ENCODE assay signal across 10 mouse cellular contexts in the genomic region with DNA sequence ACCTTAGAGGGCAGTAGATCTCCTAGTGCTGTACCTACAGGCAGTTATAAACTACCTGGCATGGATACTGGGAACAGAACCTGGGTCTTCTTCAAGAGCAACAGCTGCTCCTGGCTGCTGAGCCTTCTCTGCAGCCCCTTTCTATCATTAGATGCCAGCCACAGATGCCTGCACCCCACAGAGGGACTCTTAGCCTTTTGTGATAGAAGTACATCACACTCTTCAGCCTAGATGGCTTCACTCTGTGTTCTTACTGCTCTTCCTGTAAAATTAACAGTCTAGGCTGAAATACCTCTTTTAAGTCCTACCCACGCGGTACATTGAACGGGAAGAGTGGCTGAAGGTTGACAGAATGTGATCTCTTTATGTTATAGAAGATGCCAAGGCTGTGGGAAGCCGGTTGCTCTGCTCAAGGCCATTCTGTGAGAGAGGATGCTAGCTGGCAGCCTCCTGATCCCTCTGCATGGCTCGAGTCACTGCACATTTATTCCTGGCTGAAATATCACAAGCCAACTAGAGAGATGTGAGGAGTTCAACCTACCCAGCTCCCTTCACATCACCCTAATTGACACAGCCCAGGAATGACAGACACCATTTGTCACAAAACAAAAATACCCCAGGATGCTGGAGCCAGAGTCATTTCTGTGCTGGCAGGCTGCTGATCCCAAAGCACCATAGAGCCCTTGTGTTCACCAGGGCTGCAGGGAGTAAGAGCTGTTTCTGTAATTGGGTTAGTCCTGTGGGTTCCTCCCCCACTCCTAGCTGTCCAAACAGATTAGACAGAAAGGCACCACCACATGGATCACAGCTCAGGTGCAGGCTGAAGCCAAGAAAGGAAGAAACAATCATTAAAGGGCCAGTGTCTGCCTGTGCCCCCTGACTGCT.
DNase-seq lines count a peak whose midpoint lies in the region; ATAC-seq and TF ChIP-seq lines count a peak whose summit lies in the region.
"Had no signal": no experiment of that assay in that cellular context is flagged by ENCODE, and none has a peak within 500 bp of the region (broad histone marks: within the 10 kb centered on the region; RNA-seq: fewer than 3 reads in every experiment).

No protein-coding gene starts in this region.

- no peaks in the 10 kb centered on the region for H3K36me3 ChIP-seq in kidney, embryonic 14.5 days (ENCODE audit: control insufficient read depth, insufficient read depth, low read length)
- H3K36me3 ChIP-seq in midbrain, embryonic 14.5 days (ENCODE audit: control insufficient read depth, insufficient read depth, low read length), result no peaks in the 10 kb centered on the region

- H3K4me3 ChIP-seq in kidney, embryonic 14.5 days (ENCODE audit: low read length), result no peak overlapping the region
- no peak overlapping the region for H3K4me3 ChIP-seq in cerebellum, adult 2 months (replicated peaks; ENCODE audit: insufficient read depth, low read depth, low read length)
- H3K4me3 ChIP-seq in midbrain, embryonic 14.5 days (replicated peaks; ENCODE audit: low read depth, low read length), result no peak overlapping the region
- H3K4me3 ChIP-seq: erythroblast, embryonic 14.5 days had no signal

- no peaks in the 10 kb centered on the region for H3K27me3 ChIP-seq in kidney, embryonic 14.5 days (ENCODE audit: control insufficient read depth, insufficient read depth, low read length)
- H3K27me3 ChIP-seq in cerebellum, adult 2 months (ENCODE audit: control insufficient read depth, insufficient read depth, low read length), result no peaks in the 10 kb centered on the region; the same call in 1 of the 2 replicates
- H3K27me3 ChIP-seq in midbrain, embryonic 14.5 days (ENCODE audit: control insufficient read depth, insufficient read depth, low read length), result no peaks in the 10 kb centered on the region

- no peak overlapping the region for H3K9ac ChIP-seq in kidney, embryonic 14.5 days (ENCODE audit: low read depth, low read length)
- H3K9ac ChIP-seq in midbrain, embryonic 14.5 days (replicated peaks; ENCODE audit: low read length), result no peak overlapping the region
- H3K9ac ChIP-seq: liver, embryonic 14.5 days had no signal

- no peaks in the 10 kb centered on the region for H3K9me3 ChIP-seq in kidney, embryonic 14.5 days (ENCODE audit: control insufficient read depth, low read length)
- no peaks in the 10 kb centered on the region for H3K9me3 ChIP-seq in midbrain, embryonic 14.5 days (ENCODE audit: control insufficient read depth, low read length)

- DNase-seq in kidney, postnatal 25 days, result no peak
- DNase-seq in cerebellum, adult 2 months, result peak; percentile 68 to 91
- peak; percentile 41 to 71 for DNase-seq in heart, adult 9 months (ENCODE audit: low spot score in 2 of 2)
- DNase-seq in midbrain, embryonic 14.5 days, result peak; percentile 63
- DNase-seq in urinary bladder, postnatal 14 days (ENCODE audit: low spot score), result no peak
- DNase-seq in lung, postnatal 36 days, result no peak

- peak; percentile 68; the same call in 1 of the 2 replicates for ATAC-seq in kidney, embryonic 14.5 days (ENCODE audit: low FRiP score, low TSS enrichment)
- ATAC-seq in midbrain, embryonic 14.5 days (ENCODE audit: low FRiP score, low TSS enrichment), result peak; percentile 85
- ATAC-seq in activated CD4-positive, CD25-positive, alpha-beta regulatory T cell, adult 4 months, result no peak

- no peak overlapping the region for H3K4me2 ChIP-seq in kidney, embryonic 14.5 days (replicated peaks; ENCODE audit: low read depth, low read length)
- H3K4me2 ChIP-seq in midbrain, embryonic 14.5 days (ENCODE audit: low read length), result no peak overlapping the region

- TF ChIP-seq CTCF in cerebellum, adult 2 months (IDR thresholded peaks at IDR 0.05; ENCODE audit: borderline replicate concordance, insufficient read depth, low read depth, low read length), result no peak; the same call in 1 of the 2 replicates

- 67% methylated on average over 5 of the region's 5 CpGs for WGBS in kidney, embryonic 14.5 days
- WGBS in cerebellum, adult 2 months, result 2% methylated on average over 5 of the region's 5 CpGs
- 51% methylated on average over 5 of the region's 5 CpGs for WGBS in midbrain, embryonic 14.5 days

- no peak overlapping the region for H3K27ac ChIP-seq in kidney, embryonic 14.5 days (ENCODE audit: low read depth, low read length)
- no peak overlapping the region for H3K27ac ChIP-seq in cerebellum, adult 2 months (ENCODE audit: insufficient read depth, low read length)
- H3K27ac ChIP-seq in midbrain, embryonic 14.5 days (replicated peaks; ENCODE audit: low read depth, low read length), result peak overlapping the region; percentile 10
- H3K27ac ChIP-seq: liver, embryonic 14.5 days had no signal

- no peak for TF ChIP-seq POLR2A in cerebellum, adult 2 months (IDR thresholded peaks at IDR 0.05; ENCODE audit: borderline replicate concordance, insufficient read depth, low read length)

- no peaks in the 10 kb centered on the region for H3K4me1 ChIP-seq in kidney, embryonic 14.5 days (ENCODE audit: control insufficient read depth, insufficient read depth, low read length)
- peaks cover 11% of the 10 kb centered on the region for H3K4me1 ChIP-seq in cerebellum, adult 2 months (ENCODE audit: control insufficient read depth, insufficient read depth, low read length)
- no peaks in the 10 kb centered on the region for H3K4me1 ChIP-seq in midbrain, embryonic 14.5 days (ENCODE audit: control insufficient read depth, insufficient read depth, low read length)

Comparison
In these comparisons a context has a peak if more than half of its experiments do, and no peak if none do; other contexts are left out.
1. DNase-seq: peak in cerebellum, adult 2 months (2 of 2), heart, adult 9 months (2 of 2) and midbrain, embryonic 14.5 days (single experiment); none in kidney, postnatal 25 days (0 of 2), urinary bladder, postnatal 14 days (single experiment) and lung, postnatal 36 days (single experiment).